Mouse (Mus musculus): ENCODE measurements around the gene Foxn1. TPM values are rescaled to one million over a fixed set of nuclear protein-coding genes. Genes with fewer than 3 reads are reported as not detected.

The Foxn1 gene
- not detected for total RNA-seq (2021)
- long read RNA-seq, experiment 1 = 0 reads
- long read RNA-seq, experiment 2 = 0 reads

DNA sequence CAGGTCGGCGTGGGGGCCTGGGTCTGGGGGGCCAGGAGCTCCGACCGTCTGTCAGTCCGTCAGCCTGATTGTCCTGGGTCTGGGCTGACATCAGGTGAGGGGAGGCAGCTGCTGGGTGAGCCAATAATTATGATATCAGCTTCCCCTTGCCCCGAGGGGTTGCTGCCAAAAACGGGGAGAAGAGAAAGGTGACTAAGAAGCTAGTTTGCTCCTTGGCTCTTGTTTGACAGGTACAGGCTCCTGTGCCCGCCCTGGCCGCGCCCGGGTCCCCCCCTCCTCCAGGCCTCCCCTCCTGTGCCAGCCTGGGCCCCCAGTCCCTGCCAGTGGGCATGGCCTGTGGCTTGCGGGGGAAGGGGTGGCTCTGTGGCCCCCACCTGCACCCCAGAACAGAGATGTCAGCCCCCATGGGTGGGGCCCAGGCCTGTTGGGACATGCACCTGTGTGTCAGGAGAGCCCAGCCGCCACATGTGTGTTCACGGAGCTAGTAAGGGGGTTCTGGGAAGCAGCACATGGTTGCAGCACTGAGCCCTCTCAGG is at the start of gene Foxn1:
TSS of gene Foxn1 (minus strand) at position 51 of the 536 bp plus-strand sequence.
- DNase-seq (ENCODE audit: low spot score) = no peak

DNA sequence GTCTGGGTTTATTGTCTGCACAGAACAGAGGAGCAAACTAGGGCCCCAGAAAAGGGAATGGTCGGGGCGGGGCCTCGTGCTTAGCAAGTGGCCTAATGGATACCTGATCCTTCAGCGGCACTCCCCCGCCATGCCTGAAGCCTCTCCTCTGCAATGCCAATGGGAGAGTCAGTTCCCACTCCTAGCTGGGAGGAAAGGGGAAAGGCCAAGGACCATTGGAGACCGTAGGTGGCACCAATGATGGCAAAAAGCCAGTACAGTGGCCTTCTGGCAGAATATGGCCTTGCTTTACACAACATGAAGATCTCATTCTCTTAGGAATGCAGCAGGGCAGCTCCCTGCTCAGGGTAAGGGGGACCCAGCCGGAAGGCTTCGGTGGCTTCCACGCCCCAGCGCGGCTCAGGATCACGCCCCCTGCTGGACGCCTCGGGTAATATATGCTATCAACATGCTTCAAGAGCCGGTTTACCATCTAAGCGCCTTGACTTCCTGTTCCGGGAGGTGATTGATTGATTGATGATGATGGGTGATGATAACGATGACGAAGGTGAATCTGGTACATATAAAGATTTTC is 49.5 kb upstream of the Foxn1 start:
- no peak for DNase-seq (ENCODE audit: low spot score)

DNA sequence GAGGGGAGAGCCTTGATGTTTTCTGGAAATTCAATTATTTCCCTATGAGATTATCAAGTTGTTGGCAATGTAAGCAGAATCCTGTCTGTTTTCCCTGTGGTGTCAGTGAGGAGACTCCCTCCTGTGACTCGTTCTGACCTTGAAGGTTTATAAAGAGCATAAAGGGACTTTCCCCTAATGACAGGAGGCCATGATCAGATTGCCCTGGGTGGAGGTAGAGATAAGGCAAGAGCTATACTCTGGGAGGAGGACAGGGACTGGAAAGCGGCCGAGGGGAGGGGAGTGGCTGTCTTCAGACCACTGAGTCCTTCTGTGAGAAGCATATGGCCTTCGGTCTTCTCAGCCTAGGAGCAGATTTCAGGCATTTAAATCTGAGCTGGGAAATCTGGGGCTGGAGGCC is 47.7 kb upstream of the Foxn1 start:
- no peak for DNase-seq (ENCODE audit: low spot score)

DNA sequence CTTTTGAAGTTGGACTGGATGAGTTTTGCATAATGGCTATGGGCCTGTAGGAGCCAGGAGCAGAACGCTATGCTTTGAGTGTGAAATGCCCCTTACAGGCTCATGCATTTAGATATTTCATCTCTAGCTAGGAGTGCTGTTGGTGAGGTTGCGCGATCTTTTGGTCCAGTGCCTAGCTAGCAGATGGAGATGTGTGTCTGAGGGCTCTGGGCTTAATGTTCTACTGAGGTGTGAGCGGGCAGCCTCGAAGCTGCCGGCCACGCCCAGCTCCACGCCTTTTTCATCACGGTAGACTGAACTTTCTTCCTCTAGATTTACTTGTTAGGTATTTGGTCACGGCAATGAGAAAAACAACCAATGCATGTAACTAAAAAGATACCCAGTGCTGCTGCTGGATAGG is 44.8 kb upstream of the Foxn1 start:
- no peak for DNase-seq (ENCODE audit: low spot score)

DNA sequence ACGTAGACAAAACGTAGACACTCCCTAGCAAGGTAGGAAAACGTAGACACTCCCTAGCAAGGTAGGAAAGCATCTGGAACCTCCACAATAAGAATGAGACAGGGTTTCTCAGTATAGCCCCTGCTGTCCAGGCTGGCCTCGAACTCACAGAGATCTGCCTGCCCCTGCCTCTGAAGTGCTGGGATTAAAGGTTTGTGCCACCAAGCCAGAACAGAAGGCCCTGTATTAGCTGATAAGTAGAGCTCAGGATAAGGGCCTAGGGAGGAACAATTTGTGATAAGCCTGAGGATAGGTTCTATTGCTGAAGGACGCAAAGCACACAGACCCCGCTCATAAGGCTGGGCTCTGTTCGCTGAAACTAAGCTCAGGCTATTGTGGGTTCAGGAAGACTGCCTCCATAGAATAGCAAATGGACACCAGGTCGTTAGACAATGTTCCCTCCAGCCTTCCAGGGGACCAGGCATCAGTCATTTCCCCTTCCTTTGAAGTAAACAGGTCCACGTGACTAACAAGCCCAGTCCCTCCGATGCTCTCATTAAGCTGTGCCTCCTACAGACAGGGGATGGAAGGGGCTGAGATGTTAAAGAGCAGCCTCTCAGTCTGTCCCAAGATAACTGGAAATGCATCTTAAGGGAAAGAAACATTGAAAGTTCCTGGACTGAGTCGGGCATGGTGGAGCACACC is 44.0 kb upstream of the Foxn1 start:
- DNase-seq (ENCODE audit: low spot score) = no peak

DNA sequence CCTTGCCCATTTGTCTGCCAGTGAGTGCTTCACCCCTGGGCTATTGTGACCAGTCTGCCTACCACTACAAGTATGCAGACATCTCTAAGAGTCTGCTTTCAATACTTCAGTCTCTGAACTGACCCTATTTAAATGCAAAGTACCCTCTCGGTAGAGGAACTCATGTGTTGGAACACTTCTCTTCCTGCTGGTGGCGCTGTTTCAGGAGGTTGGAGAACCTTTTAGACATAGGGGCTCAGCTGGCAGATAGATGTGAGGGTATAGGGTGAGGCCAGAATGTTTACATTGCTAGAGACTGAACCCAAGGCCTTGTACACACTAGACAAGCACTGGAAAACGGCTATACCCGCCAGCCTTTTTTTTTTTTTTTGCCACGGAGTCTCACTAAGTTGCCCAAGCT is 42.0 kb upstream of the Foxn1 start:
- DNase-seq (ENCODE audit: low spot score) = no peak

DNA sequence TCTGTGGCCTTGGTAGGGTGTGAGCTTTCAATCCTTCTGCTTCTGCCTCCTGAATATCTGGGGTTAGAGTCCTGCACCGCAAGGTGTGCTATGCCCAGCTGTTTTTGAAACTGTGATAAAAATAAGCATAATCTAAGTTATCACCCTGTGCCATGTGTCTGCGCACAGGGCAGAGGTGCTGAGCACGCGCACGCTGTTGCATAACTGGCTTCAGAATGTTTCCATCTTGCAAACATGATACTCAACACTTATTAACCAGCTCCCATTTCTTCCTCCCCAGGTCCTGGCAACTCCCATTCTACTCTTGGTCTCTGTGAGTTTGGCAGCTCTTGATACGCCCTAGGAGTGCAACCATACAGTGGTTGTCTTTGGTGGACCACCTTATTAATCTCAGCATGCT is 41.3 kb upstream of the Foxn1 start:
- no peak for DNase-seq (ENCODE audit: low spot score)

DNA sequence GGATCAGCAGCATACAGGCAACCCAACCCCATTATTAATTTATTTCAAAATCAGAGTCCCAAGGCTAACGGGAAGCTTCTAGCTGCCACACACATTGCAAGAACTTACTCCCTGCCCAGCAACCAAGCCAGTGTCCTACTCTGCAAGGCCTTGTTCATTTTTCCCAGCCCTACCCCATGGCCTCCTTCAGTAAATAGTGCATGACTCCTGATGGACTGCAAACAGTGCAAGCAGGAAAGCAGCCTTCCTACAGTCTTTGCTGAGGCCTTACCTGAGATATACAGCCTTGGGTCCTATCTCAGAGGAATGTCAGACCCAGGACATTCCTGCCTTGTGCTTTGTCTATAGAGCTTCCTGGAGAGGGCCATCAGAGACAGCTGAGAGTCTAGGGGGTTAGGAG is 39.2 kb upstream of the Foxn1 start:
- DNase-seq (ENCODE audit: low spot score) = no peak

DNA sequence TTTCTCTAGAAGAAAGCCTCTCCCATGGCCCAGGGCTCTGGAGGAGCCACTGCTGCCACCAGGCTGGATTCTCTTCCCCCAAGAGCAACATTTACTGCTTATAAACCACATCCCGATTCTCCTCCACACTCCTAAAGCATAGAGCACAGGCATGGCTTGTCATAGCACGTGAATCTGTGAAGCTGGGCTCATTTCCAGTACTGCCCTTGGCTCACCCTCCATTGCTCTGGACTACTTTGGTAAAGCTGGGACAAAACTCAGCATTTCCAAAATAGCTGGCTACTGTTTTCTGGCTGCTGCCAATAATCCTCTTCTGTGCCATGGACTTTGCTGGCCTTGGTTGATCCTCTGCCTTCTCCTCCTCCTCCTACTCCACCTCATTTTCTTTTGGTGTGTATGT is 38.0 kb upstream of the Foxn1 start:
- no peak for DNase-seq (ENCODE audit: low spot score)

DNA sequence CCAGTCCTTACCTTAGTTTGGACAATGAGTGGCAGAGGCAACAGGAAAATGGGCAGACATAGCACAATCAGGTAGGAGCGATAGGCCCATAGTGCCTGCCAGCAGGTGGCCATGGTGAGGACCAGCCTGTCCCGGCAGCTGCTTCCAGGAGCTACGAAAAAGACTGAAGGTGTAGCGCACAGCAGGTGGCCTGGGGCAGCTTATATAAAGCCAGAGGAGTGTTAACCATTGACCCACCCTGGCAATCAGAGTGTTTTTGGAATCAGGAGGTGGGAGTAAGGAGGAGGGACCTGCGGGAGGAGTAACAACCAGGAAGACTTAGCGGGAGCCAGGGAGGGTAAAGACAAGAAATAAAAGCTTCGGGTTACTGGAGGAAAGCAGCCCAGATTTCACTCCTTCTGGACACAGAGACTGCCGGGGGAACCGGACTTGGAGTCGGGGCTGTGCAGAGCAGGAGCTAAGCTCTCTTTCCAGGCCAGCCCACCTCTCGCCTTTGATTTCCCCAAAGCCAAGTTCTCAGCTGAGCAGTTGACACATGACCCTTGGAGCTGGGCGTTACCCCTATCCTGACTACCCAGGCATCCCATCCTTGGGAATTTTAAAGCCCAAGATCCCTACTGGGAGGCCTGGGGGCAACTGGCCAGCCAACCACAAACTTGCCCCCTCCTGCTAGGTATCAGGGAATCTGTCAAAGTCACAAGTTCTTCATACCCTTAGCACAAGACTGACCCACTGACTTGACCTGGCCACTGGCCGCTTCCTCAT is 35.9 kb upstream of the Foxn1 start, which contains the start of gene Slc13a2:
TSS of gene Slc13a2 (minus strand) at position 163 of the 765 bp plus-strand sequence.
- DNase-seq (ENCODE audit: low spot score) = no peak

DNA sequence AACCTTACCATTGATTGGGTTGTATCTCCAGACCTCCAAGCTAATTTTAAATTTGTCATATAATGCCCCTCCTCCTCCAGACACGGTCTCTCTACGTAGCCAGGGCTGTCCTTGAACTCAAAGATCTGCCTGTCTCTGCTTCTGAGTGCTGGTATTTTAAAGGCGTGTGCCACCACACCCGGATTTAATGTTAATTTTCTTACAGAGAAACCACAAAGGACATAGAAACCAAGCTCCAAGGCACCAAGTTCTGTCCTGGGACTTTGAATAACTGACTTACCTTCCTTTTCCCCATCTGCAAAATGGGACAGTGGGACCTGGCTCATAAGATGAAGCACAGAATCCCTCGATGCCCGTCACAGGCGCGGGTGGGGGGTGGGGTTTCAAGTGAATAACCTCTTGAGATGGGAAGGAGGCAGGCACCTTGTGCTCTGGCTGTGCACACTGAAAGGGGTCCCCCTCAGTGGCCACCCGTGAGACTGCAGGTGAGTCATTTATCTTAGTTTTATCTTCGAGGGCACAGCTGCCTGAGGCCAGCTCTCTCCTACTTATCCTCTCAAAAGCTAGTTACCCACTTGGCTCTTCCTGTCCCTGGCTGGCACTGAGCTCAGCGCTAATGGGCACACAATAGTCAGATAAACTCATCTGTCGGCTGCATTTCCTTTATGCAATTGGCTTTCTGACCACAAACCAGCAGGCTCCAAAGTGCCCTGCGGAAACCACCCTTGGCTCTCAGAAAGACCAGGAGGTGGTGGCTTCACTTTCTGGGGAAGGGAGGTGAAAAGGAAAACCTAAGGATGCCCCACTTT is 35.0 kb upstream of the Foxn1 start:
- no peak for DNase-seq (ENCODE audit: low spot score)

DNA sequence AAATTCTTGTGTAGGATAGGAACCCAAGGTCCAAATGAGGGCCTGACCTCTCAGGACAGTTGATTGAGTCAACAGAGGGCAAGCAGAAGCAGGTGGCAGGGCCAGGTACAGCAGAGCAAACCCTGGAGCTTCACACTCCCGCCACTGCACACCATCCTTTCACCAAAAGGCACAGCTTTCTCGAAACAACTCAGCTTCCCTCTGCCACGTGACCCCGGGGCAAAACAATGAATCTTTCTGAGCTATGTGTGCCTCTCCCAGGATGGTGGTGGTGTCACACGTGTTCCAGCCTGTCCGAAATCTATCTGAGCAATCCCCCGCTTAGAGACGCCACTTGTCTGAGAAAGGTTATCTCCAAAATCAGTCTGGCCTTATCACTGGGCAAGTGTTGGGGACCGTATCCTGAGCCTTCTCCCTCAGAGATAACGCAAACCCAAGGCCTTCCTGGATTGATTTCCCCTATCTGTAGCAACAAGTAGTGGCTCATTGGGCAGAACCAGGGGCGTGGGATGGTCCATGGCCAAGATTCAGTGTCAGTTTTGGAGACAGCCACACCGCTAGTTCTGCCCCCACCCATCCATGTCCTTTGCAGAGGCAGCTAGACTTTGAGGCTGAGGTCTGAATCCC is 34.0 kb upstream of the Foxn1 start:
- DNase-seq (ENCODE audit: low spot score) = no peak

DNA sequence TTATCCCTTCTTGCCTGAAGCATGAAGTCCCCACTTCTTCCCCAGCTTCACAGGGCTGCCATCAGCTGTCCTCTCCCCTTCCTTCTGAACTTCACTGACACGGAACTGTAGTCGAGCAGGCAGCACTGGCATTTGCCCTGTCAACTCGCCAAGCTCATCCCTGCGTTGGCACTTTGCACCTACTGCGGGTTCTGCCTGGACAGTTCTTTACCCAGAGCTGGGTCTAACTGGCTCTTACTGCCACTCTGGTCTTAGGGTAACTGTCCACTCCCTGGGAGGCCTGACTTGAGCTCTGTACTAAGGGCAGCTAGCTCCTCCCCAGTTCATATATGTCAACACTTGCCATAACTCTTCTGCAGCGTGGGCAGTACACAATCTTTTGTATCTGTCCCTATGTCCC is 30.5 kb upstream of the Foxn1 start:
- no peak for DNase-seq (ENCODE audit: low spot score)

DNA sequence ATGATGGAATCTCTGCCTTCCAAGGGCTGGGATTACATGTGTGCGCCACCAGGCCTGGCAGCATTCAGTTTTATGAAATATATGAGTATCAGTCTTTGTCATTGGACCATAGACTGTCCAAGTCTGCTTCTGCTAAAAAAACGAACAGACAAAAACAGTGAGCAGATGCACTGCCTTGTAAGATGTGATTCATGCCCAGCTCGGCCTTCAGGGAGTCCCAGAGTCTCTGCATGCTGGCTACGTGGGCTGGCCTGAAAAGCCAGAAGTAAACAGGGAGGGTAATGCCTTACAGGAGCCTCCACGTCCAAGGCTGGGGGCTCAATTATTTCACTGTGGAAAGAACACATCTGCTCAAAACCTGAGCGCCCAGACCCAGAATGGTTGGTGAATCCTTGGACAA is 26.5 kb upstream of the Foxn1 start:
- DNase-seq (ENCODE audit: low spot score) = no peak

DNA sequence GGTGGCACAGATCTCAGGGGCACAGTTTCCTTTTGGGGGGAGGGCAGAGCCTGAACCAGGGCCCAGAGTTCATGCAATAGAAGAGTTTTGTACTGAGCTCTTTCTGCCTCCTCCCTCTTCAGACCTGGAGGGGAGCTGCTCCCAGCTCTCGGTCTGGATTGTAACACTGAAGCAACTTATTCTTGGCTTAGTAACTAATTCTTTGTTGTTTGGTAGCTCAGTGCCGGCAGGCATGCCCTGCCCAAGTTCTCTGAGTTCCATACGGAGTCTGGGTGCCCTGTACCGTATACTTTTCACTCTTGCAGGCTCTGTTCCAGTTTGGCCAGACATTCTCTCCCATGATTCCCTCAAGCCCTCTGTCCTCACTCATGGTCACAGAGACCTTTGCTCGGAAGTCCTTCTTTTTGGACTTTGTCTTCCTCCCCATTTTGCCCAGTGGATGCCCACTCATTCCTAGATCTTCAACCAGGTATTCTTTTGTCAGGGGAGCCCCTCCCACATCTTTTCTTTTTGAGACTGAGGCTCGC is 26.0 kb upstream of the Foxn1 start:
- no peak for DNase-seq (ENCODE audit: low spot score)

DNA sequence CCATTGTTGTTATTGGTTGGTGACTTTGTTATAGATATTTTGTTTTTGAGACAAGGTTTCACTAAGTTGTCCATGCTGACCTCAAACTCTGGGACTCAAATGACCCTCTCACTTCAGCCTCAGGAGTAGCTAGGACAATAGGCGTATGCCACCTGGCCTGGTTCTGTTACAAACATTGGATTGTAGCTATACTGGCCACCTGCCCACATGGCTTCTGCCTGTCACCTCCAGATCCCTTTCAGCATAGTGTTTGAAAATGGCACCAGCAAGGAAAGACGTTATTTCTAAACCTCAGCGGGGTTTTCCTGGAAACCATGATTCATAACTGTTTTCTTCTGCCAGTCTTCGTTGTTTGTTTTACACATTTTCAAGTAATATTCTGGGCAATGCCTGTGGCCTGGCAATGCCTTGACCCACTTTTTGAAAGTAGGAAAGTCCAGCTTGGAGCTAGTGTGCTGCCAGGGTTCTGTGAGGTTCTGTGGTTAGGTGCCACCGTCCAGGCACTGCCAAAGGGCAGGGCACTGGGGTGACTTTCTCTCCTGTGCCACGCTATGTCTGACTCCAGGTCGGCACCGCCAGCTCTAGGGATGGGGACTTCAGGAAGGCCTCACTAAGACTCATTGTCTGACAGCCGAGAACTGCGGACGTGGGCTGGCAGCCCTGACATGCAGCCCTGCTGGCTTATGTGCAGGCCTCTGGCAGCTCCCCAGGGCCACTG is 25.4 kb upstream of the Foxn1 start:
- peak; percentile 26 for DNase-seq (ENCODE audit: low spot score)

DNA sequence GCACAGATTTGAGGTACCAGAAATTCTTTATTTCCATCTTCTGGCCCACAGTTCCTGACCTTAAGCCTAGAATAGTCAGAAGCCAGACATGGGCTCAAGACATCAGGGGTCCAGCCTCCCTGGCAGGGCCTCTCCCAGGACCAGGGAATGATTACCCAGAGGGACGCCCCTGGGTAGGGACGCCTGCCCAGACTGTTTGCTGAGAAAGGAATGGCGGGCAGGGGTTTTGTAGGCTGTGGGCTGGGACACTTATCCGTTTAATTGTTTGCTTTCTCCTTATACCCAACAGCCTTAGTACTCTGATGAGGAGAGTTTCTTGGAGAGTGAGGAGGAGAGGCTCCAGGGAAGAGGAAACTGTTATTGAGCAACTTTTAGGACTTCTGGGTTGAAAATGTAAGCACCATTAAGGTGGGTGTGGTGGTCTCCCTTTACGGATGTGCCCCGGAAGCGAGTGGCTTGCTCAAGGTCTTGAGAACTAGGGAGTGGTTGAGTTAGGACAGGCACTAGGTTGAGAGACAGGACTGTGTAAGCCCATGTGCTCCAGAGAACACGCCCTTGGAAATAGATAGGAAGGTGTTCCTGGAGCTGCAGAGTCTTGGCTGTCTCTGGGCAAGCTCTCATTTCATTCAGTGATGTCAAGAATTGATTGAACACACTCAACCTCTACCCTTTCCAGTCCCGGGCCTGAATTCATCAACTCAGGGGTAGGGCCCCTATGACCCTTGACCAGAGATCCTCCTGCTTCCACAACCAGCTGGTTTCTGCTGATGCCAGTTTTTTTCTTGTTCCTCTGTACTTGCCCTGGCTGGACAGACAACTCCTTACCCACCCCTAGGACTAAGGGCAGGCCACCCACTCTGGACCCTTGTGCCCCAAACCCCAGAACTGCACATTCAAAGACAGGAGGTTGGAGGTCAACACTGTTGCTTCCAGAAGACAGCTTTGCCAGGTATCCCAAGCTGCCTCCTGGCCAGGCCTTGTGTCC is 22.2 kb upstream of the Foxn1 start:
- no peak for DNase-seq (ENCODE audit: low spot score)

DNA sequence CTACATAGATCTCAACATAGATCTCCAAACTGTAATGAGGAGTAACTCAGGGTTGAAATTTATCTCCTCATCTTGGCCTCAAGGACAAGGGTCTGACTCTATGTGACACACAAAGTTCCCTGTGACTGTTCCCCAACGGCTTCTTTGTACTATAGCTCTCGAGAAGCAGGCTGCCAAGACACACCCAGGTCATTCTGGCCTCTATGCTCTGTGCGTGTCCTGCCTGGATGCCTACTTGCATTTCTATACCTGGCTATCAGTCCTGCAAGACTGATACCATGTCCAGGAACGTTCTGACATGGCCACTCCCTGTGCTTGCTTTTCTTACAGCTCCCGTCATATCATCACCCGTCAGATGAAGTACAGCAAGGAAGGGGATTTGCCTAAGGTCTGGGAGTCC is 15.7 kb upstream of the Foxn1 start:
- no peak for DNase-seq (ENCODE audit: low spot score)

DNA sequence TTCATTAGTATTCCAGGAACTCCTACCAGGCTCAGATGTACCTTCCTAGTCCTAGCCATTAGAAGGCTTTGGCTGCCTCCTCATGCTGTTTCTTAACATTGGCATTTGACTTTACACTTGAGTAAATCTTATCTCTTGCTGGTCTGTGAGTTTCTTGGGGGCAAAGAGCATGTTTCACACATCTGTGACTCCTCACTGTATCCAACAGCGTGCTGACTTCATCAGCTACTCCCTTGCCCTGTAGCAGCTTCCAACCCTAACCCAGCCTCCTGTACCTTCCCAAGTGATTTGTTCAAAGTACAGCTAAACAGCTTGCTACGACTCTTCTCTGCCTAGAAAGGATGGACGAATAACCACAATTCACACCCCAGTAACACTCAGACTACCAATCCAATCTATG is 15.1 kb upstream of the Foxn1 start:
- DNase-seq (ENCODE audit: low spot score) = no peak

Data from gastrocnemius, adult 18-20 months (tissue).